Comparison of ENCODE assay signal across 17 mouse cellular contexts in genomic region chr5:37049111-37049510, GRCm38 (mm10). TPM values are rescaled to one million over a fixed set of nuclear protein-coding genes. Genes with fewer than 3 reads are reported as not detected.
"Had no signal": no experiment of that assay in that cellular context is flagged by ENCODE, and none has a peak within 500 bp of the region (broad histone marks: within the 10 kb centered on the region; RNA-seq: fewer than 3 reads in every experiment).

No protein-coding gene starts in this region.

- ATAC-seq: inflammation-experienced regulatory T-cells, adult 6 months; lung, postnatal 0 days had no signal

- H3K9me3 ChIP-seq: limb, embryonic 13.5 days; midbrain, embryonic 10.5 days; neural tube, embryonic 12.5 days had no signal

- H3K4me2 ChIP-seq: limb, embryonic 13.5 days; neural tube, embryonic 12.5 days had no signal

- H3K9ac ChIP-seq: limb, embryonic 13.5 days; liver, embryonic 14.5 days; neural tube, embryonic 12.5 days had no signal

- H3K27ac ChIP-seq: limb, embryonic 13.5 days; liver, embryonic 14.5 days; midbrain, embryonic 10.5 days; neural tube, embryonic 12.5 days had no signal

- H3K4me3 ChIP-seq: limb, embryonic 13.5 days; midbrain, embryonic 10.5 days; neural tube, embryonic 12.5 days had no signal

- H3K27me3 ChIP-seq: limb, embryonic 13.5 days; neural tube, embryonic 12.5 days had no signal

- H3K36me3 ChIP-seq: limb, embryonic 13.5 days; midbrain, embryonic 10.5 days; neural tube, embryonic 12.5 days had no signal

- H3K4me1 ChIP-seq: limb, embryonic 13.5 days; neural tube, embryonic 12.5 days had no signal

- DNase-seq: kidney, adult 18-20 months; kidney, postnatal 14 days; layer of hippocampus, adult 9-11 months; left cerebral cortex, postnatal 4 days; lung, adult 18-20 months; midbrain, embryonic 14.5 days; spleen, adult 18-20 months; thymus, postnatal 25 days had no signal

RNA-seq across cellular contexts. Expression of gene Gm1043, which starts 36.1 kb away (rescaled TPM):
- total RNA-seq: liver, adult 2 months; megakaryocyte, adult 5-6 weeks had no signal
- polyA plus RNA-seq: kidney, embryonic 14.5 days; liver, embryonic 14.5 days; lung, postnatal 0 days had no signal
